Mouse (Mus musculus) stomach, postnatal 0 days (tissue): ENCODE measurements around the gene Mettl8.

Source experiments
- CTCF ChIP-seq: IDR thresholded peaks from 2 replicates; pipeline ENCODE4 v1.5.1; 2016; ENCODE audit warnings: antibody characterized with exemption, low read depth, mild to moderate bottlenecking, moderate library complexity
- EP300 ChIP-seq: optimal IDR thresholded peaks from 2 replicates; pipeline ENCODE3; 2016; ENCODE audit warnings: antibody characterized with exemption

- TF ChIP-seq EP300 (no peak), CTCF (no peak)
These were observed 90.6 kb downstream of the Mettl8 start for GRCm38 (mm10) chr2:70964809-70965208.
